Mouse (Mus musculus) hindbrain, embryonic 14.5 days (tissue): ENCODE results near the gene Olfr556. TPM values are rescaled to one million over a fixed set of nuclear protein-coding genes. Genes with fewer than 3 reads are reported as not detected.
"Not testable (repeated sequence)": the region's sequence is repeated elsewhere in the genome, so short reads cannot be mapped to it uniquely, and the experiment has no call there.

Experiments used
- ATAC-seq: fragments of 200-750 bp; cut with Nextera tagmentation; 2 replicates; pipeline ENCODE4 v1.8.0; 2017; ENCODE audit warnings: moderate number of reproducible peaks, mild to moderate bottlenecking, moderate TSS enrichment, moderate library complexity; ENCODE audit not compliant: low FRiP score
- DNase-seq: peaks from one replicate; pipeline ENCODE4 v3.0.0-alpha.2; 2015; ENCODE audit warnings: low spot score
- H3K27ac ChIP-seq: fragments of 300-500 bp; sonication (generic); 2 replicates; pipeline ENCODE4 v1.5.1; 2014; ENCODE audit warnings: mild to moderate bottlenecking, moderate library complexity
- H3K27me3 ChIP-seq: fragments of 300-500 bp; sonication (generic); 2 replicates; pipeline ENCODE4 v1.6.1; 2014; ENCODE audit warnings: mild to moderate bottlenecking, low read length, mixed read lengths; ENCODE audit not compliant: control insufficient read depth, insufficient read depth
- H3K36me3 ChIP-seq: fragments of 300-500 bp; sonication (generic); replicated peaks from 2 replicates; pipeline ENCODE4 v1.6.1; 2014; ENCODE audit not compliant: control insufficient read depth, insufficient read depth
- H3K4me1 ChIP-seq: fragments of 300-500 bp; sonication (generic); replicated peaks from 2 replicates; pipeline ENCODE4 v1.6.1; 2014; ENCODE audit warnings: antibody characterized with exemption, low read length, mixed read lengths; ENCODE audit not compliant: control insufficient read depth, insufficient read depth
- H3K4me2 ChIP-seq: fragments of 300-500 bp; sonication (generic); replicated peaks from 2 replicates; pipeline ENCODE4 v1.6.1; 2014; ENCODE audit warnings: mild to moderate bottlenecking, moderate library complexity
- H3K4me3 ChIP-seq: fragments of 300-500 bp; sonication (generic); replicated peaks from 2 replicates; pipeline ENCODE4 v1.5.1; 2014; ENCODE audit warnings: mild to moderate bottlenecking, low read length
- H3K9ac ChIP-seq: fragments of 300-500 bp; sonication (generic); 2 replicates; pipeline ENCODE4 v1.6.1; 2014
- H3K9me3 ChIP-seq: fragments of 300-500 bp; sonication (generic); 2 replicates; pipeline ENCODE4 v1.6.1; 2016; ENCODE audit warnings: low read length; ENCODE audit not compliant: control insufficient read depth
- WGBS: fragments of 180-500 bp; shearing (Covaris S2); extraction: QIAGEN DNeasy Blood & Tissue Kit; methylation state at CpG from one replicate; pipeline ENCODE4 v1.1.7; 2014; 5-methylcytosine and 5-hydroxymethylcytosine counted together
- polyA plus RNA-seq: library from polyadenylated mRNA; unstranded; fragments of >200 nt; fragmentation: Nextera tagmentation; extraction: Ambion mirVana; gene quantifications from 2 replicates; pipeline ENCODE4 v1.2.1, GENCODE M21; 2014

The Olfr556 gene
- not detected in 2 replicates for polyA plus RNA-seq

GRCm38 (mm10) chr7:102664599-102664998, at the start of gene Olfr556:
Gene Olfr556, plus strand, starts transcription at chr7:102664899.
- WGBS: 33% methylated on average over 3 of the region's 3 CpGs
- Histone ChIP-seq H3K36me3 (no peaks in the 10 kb centered on the region), H3K4me1 (no peaks in the 10 kb centered on the region), H3K27me3 (no peaks in the 10 kb centered on the region), H3K4me2 (no peak within 1 kb of the TSS), H3K27ac (no peak within 1 kb of the TSS), H3K4me3 (no peak within 1 kb of the TSS), H3K9me3 (no peaks in the 10 kb centered on the region), H3K9ac (no peak within 1 kb of the TSS)
- no peak for ATAC-seq
- DNase-seq: no peak

GRCm38 (mm10) chr7:102618118-102618517, 46.6 kb upstream of the Olfr556 start, which contains the start of gene Olfr553:
Gene Olfr553, minus strand, starts transcription at chr7:102618218.
- no peaks in the 10 kb centered on the region for H3K27me3 ChIP-seq
- no peak for ATAC-seq

GRCm38 (mm10) chr7:102619608-102620007, 45.1 kb upstream of the Olfr556 start:
- Histone ChIP-seq H3K4me3 (no peak overlapping the region), H3K27me3 (no peaks in the 10 kb centered on the region), H3K9me3 (no peaks in the 10 kb centered on the region), H3K27ac (no peak overlapping the region), H3K36me3 (no peaks in the 10 kb centered on the region), H3K4me1 (no peaks in the 10 kb centered on the region), H3K4me2 (no peak overlapping the region), H3K9ac (no peak overlapping the region)
- 69% methylated on average over 5 of the region's 5 CpGs for WGBS
- DNase-seq (peak; percentile 32), ATAC-seq (no peak)

More at GRCm38 (mm10) chr7:102618118-102618517, 46.6 kb upstream of the Olfr556 start, which contains the start of gene Olfr553:
- no peaks in the 10 kb centered on the region for H3K9me3 ChIP-seq
- no peak within 1 kb of the TSS for H3K9ac ChIP-seq
- no peaks in the 10 kb centered on the region for H3K4me1 ChIP-seq
- H3K36me3 ChIP-seq: no peaks in the 10 kb centered on the region
- DNase-seq: no peak
- H3K4me2 ChIP-seq: no peak within 1 kb of the TSS
- H3K4me3 ChIP-seq: no peak within 1 kb of the TSS
- H3K27ac ChIP-seq: no peak within 1 kb of the TSS

- not testable (repeated sequence) for H3K4me3 ChIP-seq, ATAC-seq, H3K9me3 ChIP-seq, H3K4me2 ChIP-seq, H3K36me3 ChIP-seq, H3K4me1 ChIP-seq, DNase-seq, H3K27ac ChIP-seq, H3K9ac ChIP-seq, H3K27me3 ChIP-seq
- WGBS: 86% methylated on average over 17 of the region's 19 CpGs
Observed at GRCm38 (mm10) chr7:102620368-102620767, 44.3 kb upstream of the Olfr556 start.

- Histone ChIP-seq H3K27ac (no peak overlapping the region), H3K36me3 (no peaks in the 10 kb centered on the region), H3K4me3 (no peak overlapping the region), H3K9me3 (no peaks in the 10 kb centered on the region), H3K4me2 (no peak overlapping the region), H3K9ac (no peak overlapping the region), H3K27me3 (no peaks in the 10 kb centered on the region), H3K4me1 (no peaks in the 10 kb centered on the region)
- WGBS: 43% methylated on average over 3 of the region's 3 CpGs
- DNase-seq (peak; percentile 31), ATAC-seq (no peak)
Observed at GRCm38 (mm10) chr7:102636665-102637064, 28.0 kb upstream of the Olfr556 start.

GRCm38 (mm10) chr7:102638132-102638531, 26.6 kb upstream of the Olfr556 start, which contains the start of gene Olfr554:
Gene Olfr554, plus strand, starts transcription at chr7:102638432.
- no peak for ATAC-seq
- 96% methylated on average over 1 of the region's 1 CpGs for WGBS

GRCm38 (mm10) chr7:102644945-102645344, 19.8 kb upstream of the Olfr556 start:
- H3K4me2 ChIP-seq, H3K27ac ChIP-seq, H3K36me3 ChIP-seq, H3K27me3 ChIP-seq, ATAC-seq, H3K4me3 ChIP-seq, H3K4me1 ChIP-seq, DNase-seq, H3K9me3 ChIP-seq, H3K9ac ChIP-seq: not testable (repeated sequence)
- 99% methylated on average over 3 of the region's 4 CpGs for WGBS

More at GRCm38 (mm10) chr7:102638132-102638531, 26.6 kb upstream of the Olfr556 start, which contains the start of gene Olfr554:
- Histone ChIP-seq H3K4me1 (no peaks in the 10 kb centered on the region), H3K27ac (no peak within 1 kb of the TSS), H3K9me3 (no peaks in the 10 kb centered on the region), H3K27me3 (no peaks in the 10 kb centered on the region), H3K36me3 (no peaks in the 10 kb centered on the region), H3K9ac (no peak within 1 kb of the TSS), H3K4me2 (no peak within 1 kb of the TSS), H3K4me3 (no peak within 1 kb of the TSS)
- no peak for DNase-seq

GRCm38 (mm10) chr7:102658523-102658922, 6.2 kb upstream of the Olfr556 start, which contains the start of gene Olfr555:
Gene Olfr555, plus strand, starts transcription at chr7:102658823.
- Histone ChIP-seq H3K4me1 (no peaks in the 10 kb centered on the region), H3K27ac (no peak within 1 kb of the TSS), H3K9me3 (no peaks in the 10 kb centered on the region), H3K9ac (no peak within 1 kb of the TSS), H3K4me2 (no peak within 1 kb of the TSS), H3K27me3 (no peaks in the 10 kb centered on the region), H3K36me3 (no peaks in the 10 kb centered on the region), H3K4me3 (no peak within 1 kb of the TSS)
- ATAC-seq (no peak), DNase-seq (no peak)
- WGBS: 63% methylated on average over 1 of the region's 1 CpGs

GRCm38 (mm10) chr7:102665378-102665777, 679 bp downstream of the Olfr556 start:
- H3K4me1 ChIP-seq: no peaks in the 10 kb centered on the region
- no peak overlapping the region for H3K4me3 ChIP-seq
- no peak overlapping the region for H3K9ac ChIP-seq
- no peaks in the 10 kb centered on the region for H3K36me3 ChIP-seq
- no peaks in the 10 kb centered on the region for H3K27me3 ChIP-seq
- DNase-seq (peak; percentile 64), ATAC-seq (no peak)
- no peak overlapping the region for H3K27ac ChIP-seq
- H3K9me3 ChIP-seq: no peaks in the 10 kb centered on the region
- H3K4me2 ChIP-seq: no peak overlapping the region
- WGBS: 62% methylated on average over 2 of the region's 2 CpGs

- H3K9ac ChIP-seq: no peak overlapping the region
- no peak overlapping the region for H3K27ac ChIP-seq
- H3K9me3 ChIP-seq: no peaks in the 10 kb centered on the region
- no peaks in the 10 kb centered on the region for H3K36me3 ChIP-seq
- WGBS: 91% methylated on average over 2 of the region's 2 CpGs
- DNase-seq (no peak), ATAC-seq (no peak)
- H3K27me3 ChIP-seq: no peaks in the 10 kb centered on the region
- H3K4me1 ChIP-seq: no peaks in the 10 kb centered on the region
- no peak overlapping the region for H3K4me2 ChIP-seq
- H3K4me3 ChIP-seq: no peak overlapping the region
Observed at GRCm38 (mm10) chr7:102676225-102676624, 11.5 kb downstream of the Olfr556 start.
